10 mouse cellular contexts compared by ENCODE assay signal in genomic region chr2:44999906-45000305, GRCm38 (mm10).
DNase-seq lines count a peak whose midpoint lies in the region; ATAC-seq and TF ChIP-seq lines count a peak whose summit lies in the region.
"Had no signal": no experiment of that assay in that cellular context is flagged by ENCODE, and none has a peak within 500 bp of the region (broad histone marks: within the 10 kb centered on the region; RNA-seq: fewer than 3 reads in every experiment).

No protein-coding gene starts in this region.

- H3K4me2 ChIP-seq in limb, embryonic 14.5 days (replicated peaks; ENCODE audit: low read depth, low read length, severe bottlenecking) = no peak overlapping the region
- H3K4me2 ChIP-seq in neural tube, embryonic 14.5 days (ENCODE audit: low read depth, low read length) = no peak overlapping the region

- peak; percentile 68 for DNase-seq in limb, embryonic 14.5 days (ENCODE audit: low spot score)
- DNase-seq in limb, embryonic 10.5 days (ENCODE audit: low spot score) = no peak
- DNase-seq in frontal cortex, adult 2 months (ENCODE audit: extremely low spot score in 1 of 2, low spot score in 1 of 2) = peak; percentile 66 to 81
- DNase-seq in left cerebral cortex, postnatal 36 days (ENCODE audit: low spot score in 2 of 2) = peak; percentile 57 to 71
- no peak for DNase-seq in natural killer cell, adult 2 months (ENCODE audit: low spot score in 2 of 2)
- no peak for DNase-seq in thymus, postnatal 36 days

- H3K27me3 ChIP-seq in limb, embryonic 14.5 days (ENCODE audit: control insufficient read depth, insufficient read depth, low read length) = no peaks in the 10 kb centered on the region
- H3K27me3 ChIP-seq in limb, embryonic 10.5 days (ENCODE audit: low read depth, poor library complexity, severe bottlenecking) = no peaks in the 10 kb centered on the region
- H3K27me3 ChIP-seq in neural tube, embryonic 14.5 days (ENCODE audit: control insufficient read depth, insufficient read depth, low read length) = no peaks in the 10 kb centered on the region

- H3K9me3 ChIP-seq in limb, embryonic 14.5 days (ENCODE audit: control insufficient read depth, low read length) = no peaks in the 10 kb centered on the region
- no peaks in the 10 kb centered on the region for H3K9me3 ChIP-seq in limb, embryonic 10.5 days (replicated peaks)
- no peaks in the 10 kb centered on the region for H3K9me3 ChIP-seq in neural tube, embryonic 14.5 days (ENCODE audit: control insufficient read depth, low read length)
- H3K9me3 ChIP-seq: G1E had no signal

- peaks cover 30% of the 10 kb centered on the region for H3K36me3 ChIP-seq in limb, embryonic 14.5 days (ENCODE audit: control insufficient read depth, insufficient read depth, low read length)
- H3K36me3 ChIP-seq in limb, embryonic 10.5 days = peaks cover 11% of the 10 kb centered on the region
- 0 out of 2 replicates have a peak, but pooled peaks cover 5% of the 10 kb centered on the region for H3K36me3 ChIP-seq in neural tube, embryonic 14.5 days (ENCODE audit: control insufficient read depth, insufficient read depth, low read length)

- no peak overlapping the region for H3K27ac ChIP-seq in limb, embryonic 14.5 days (replicated peaks; ENCODE audit: low read depth, low read length)
- no peak overlapping the region for H3K27ac ChIP-seq in limb, embryonic 10.5 days
- no peak overlapping the region for H3K27ac ChIP-seq in neural tube, embryonic 14.5 days (ENCODE audit: low read depth, low read length)

- peaks cover 4% of the 10 kb centered on the region; the same call in 1 of the 2 replicates for H3K4me1 ChIP-seq in limb, embryonic 14.5 days (ENCODE audit: control insufficient read depth, insufficient read depth, low read length)
- H3K4me1 ChIP-seq in limb, embryonic 10.5 days = peaks cover 13% of the 10 kb centered on the region
- no peaks in the 10 kb centered on the region for H3K4me1 ChIP-seq in neural tube, embryonic 14.5 days (ENCODE audit: control insufficient read depth, insufficient read depth, low read length)

- TF ChIP-seq POLR2A in limb, embryonic 14.5 days (IDR thresholded peaks at IDR 0.05; ENCODE audit: borderline replicate concordance, extremely low read depth, insufficient read depth, insufficient read length) = no peak

- H3K9ac ChIP-seq in limb, embryonic 14.5 days (ENCODE audit: low read depth, low read length, severe bottlenecking) = no peak overlapping the region
- no peak overlapping the region for H3K9ac ChIP-seq in neural tube, embryonic 14.5 days (replicated peaks; ENCODE audit: low read depth, low read length)

- WGBS in limb, embryonic 14.5 days = 35% methylated on average over 6 of the region's 6 CpGs
- WGBS in limb, embryonic 10.5 days = 31% methylated on average over 6 of the region's 6 CpGs
- WGBS in neural tube, embryonic 14.5 days = 27% methylated on average over 6 of the region's 6 CpGs

- intact Hi-C loops in left cerebral cortex, postnatal 36 days (cut with DNase I) = no loop called here

- H3K4me3 ChIP-seq in limb, embryonic 14.5 days (replicated peaks; ENCODE audit: low read length) = no peak overlapping the region
- H3K4me3 ChIP-seq in limb, embryonic 10.5 days = no peak overlapping the region
- H3K4me3 ChIP-seq in neural tube, embryonic 14.5 days (ENCODE audit: low read depth, low read length) = no peak overlapping the region

- peak; percentile 69 for ATAC-seq in limb, embryonic 14.5 days (ENCODE audit: low FRiP score, low read depth)
- ATAC-seq in neural tube, embryonic 14.5 days (ENCODE audit: low read depth) = peak; percentile 42; the same call in 1 of the 2 replicates
- no peak for ATAC-seq in cerebellum, adult (ENCODE audit: insufficient number of reproducible peaks, low FRiP score, low TSS enrichment)
- ATAC-seq: intestine, postnatal 0 days had no signal

Comparison
In these comparisons a context has a peak if more than half of its experiments do, and no peak if none do; other contexts are left out.
1. DNase-seq: peak in limb, embryonic 14.5 days (single experiment), frontal cortex, adult 2 months (2 of 2) and left cerebral cortex, postnatal 36 days (2 of 2); none in limb, embryonic 10.5 days (single experiment), natural killer cell, adult 2 months (0 of 2) and thymus, postnatal 36 days (0 of 2).